Mouse (Mus musculus) liver, embryonic 11.5 days (tissue): ENCODE measurements at regions not wholly inside any gene's neighbourhood (a gene's known extent, or its start where the extent isn't known, plus 50 kb on each side); places are given as distances from the start of the nearest gene placed in this dataset.

Experiments used
- ATAC-seq: fragments of 200-750 bp; cut with Nextera tagmentation; replicated peaks from 2 replicates; pipeline ENCODE4 v1.8.0; 2017; ENCODE audit warnings: moderate number of reproducible peaks, mild to moderate bottlenecking, moderate TSS enrichment, moderate library complexity; ENCODE audit not compliant: low FRiP score
- DNase-seq: peaks from one replicate; pipeline ENCODE4 v3.0.0-alpha.2; 2017; ENCODE audit warnings: low spot score
- H3K27ac ChIP-seq: fragments of 300-500 bp; sonication (generic); 2 replicates; pipeline ENCODE4 v1.5.1; 2014; ENCODE audit warnings: mild to moderate bottlenecking, low read depth, low read length, control low read depth
- H3K27me3 ChIP-seq: fragments of 300-500 bp; sonication (generic); replicated peaks from 2 replicates; pipeline ENCODE4 v1.6.1; 2014; ENCODE audit warnings: low read length, mixed read lengths; ENCODE audit not compliant: control insufficient read depth, insufficient read depth
- H3K36me3 ChIP-seq: fragments of 300-500 bp; sonication (generic); 2 replicates; pipeline ENCODE4 v1.6.1; 2014; ENCODE audit warnings: mild to moderate bottlenecking, low read length, moderate library complexity, mixed read lengths; ENCODE audit not compliant: control insufficient read depth, insufficient read depth
- H3K4me1 ChIP-seq: fragments of 300-500 bp; sonication (generic); replicated peaks from 2 replicates; pipeline ENCODE4 v1.6.1; 2014; ENCODE audit warnings: low read length, mixed read lengths; ENCODE audit not compliant: control insufficient read depth, insufficient read depth
- H3K4me2 ChIP-seq: fragments of 300-500 bp; sonication (generic); 2 replicates; pipeline ENCODE4 v1.6.1; 2014; ENCODE audit warnings: mild to moderate bottlenecking, control low read depth, moderate library complexity
- H3K4me3 ChIP-seq: fragments of 300-500 bp; sonication (generic); 2 replicates; pipeline ENCODE4 v1.5.1; 2014; ENCODE audit warnings: low read depth, low read length, control low read depth
- H3K9ac ChIP-seq: fragments of 300-500 bp; sonication (generic); 2 replicates; pipeline ENCODE4 v1.6.1; 2014; ENCODE audit warnings: low read depth, low read length, control low read depth
- H3K9me3 ChIP-seq: fragments of 300-500 bp; sonication (generic); 2 replicates; pipeline ENCODE4 v1.6.1; 2016; ENCODE audit warnings: low read length, inconsistent platforms, mixed read lengths; ENCODE audit not compliant: control insufficient read depth
- WGBS: fragments of 180-500 bp; shearing (Covaris S2); extraction: QIAGEN DNeasy Blood & Tissue Kit; methylation state at CpG from one replicate; pipeline ENCODE4 v1.1.7; 2014; 5-methylcytosine and 5-hydroxymethylcytosine counted together

GRCm38 (mm10) chr8:8403410-8403809, 257.6 kb downstream of the Efnb2 start:
- DNase-seq (no peak), ATAC-seq (no peak)
- no peaks in the 10 kb centered on the region for H3K9me3 ChIP-seq
- no peaks in the 10 kb centered on the region for H3K36me3 ChIP-seq
- no peaks in the 10 kb centered on the region for H3K27me3 ChIP-seq
- no peak overlapping the region for H3K4me3 ChIP-seq
- no peak overlapping the region for H3K27ac ChIP-seq
- H3K4me1 ChIP-seq, result no peaks in the 10 kb centered on the region
- no peak overlapping the region for H3K9ac ChIP-seq
- H3K4me2 ChIP-seq, result no peak overlapping the region
- WGBS, result 68% methylated on average over 3 of the region's 3 CpGs

- no peak for ATAC-seq
- WGBS, result 70% methylated on average over 5 of the region's 5 CpGs
These were observed 268.7 kb downstream of the Efnb2 start for GRCm38 (mm10) chr8:8392303-8392702.

GRCm38 (mm10) chr8:8391321-8391720, 269.7 kb downstream of the Efnb2 start:
- H3K4me1 ChIP-seq, result no peaks in the 10 kb centered on the region
- 86% methylated on average over 9 of the region's 9 CpGs for WGBS
- no peaks in the 10 kb centered on the region for H3K9me3 ChIP-seq
- H3K36me3 ChIP-seq, result no peaks in the 10 kb centered on the region
- ATAC-seq (no peak), DNase-seq (no peak)
- no peak overlapping the region for H3K9ac ChIP-seq
- no peak overlapping the region for H3K27ac ChIP-seq
- H3K4me3 ChIP-seq, result no peak overlapping the region
- no peaks in the 10 kb centered on the region for H3K27me3 ChIP-seq
- H3K4me2 ChIP-seq, result no peak overlapping the region

More at GRCm38 (mm10) chr8:8392303-8392702, 268.7 kb downstream of the Efnb2 start:
- Histone ChIP-seq H3K4me1 (no peaks in the 10 kb centered on the region), H3K4me2 (no peak overlapping the region), H3K27me3 (no peaks in the 10 kb centered on the region), H3K9ac (no peak overlapping the region), H3K27ac (no peak overlapping the region), H3K4me3 (no peak overlapping the region), H3K36me3 (no peaks in the 10 kb centered on the region), H3K9me3 (no peaks in the 10 kb centered on the region)
- no peak for DNase-seq

GRCm38 (mm10) chr8:8378248-8378647, 282.8 kb downstream of the Efnb2 start:
- H3K4me1 ChIP-seq, result no peaks in the 10 kb centered on the region
- H3K4me2 ChIP-seq, result no peak overlapping the region
- no peak overlapping the region for H3K9ac ChIP-seq
- no peak for DNase-seq
- no peaks in the 10 kb centered on the region for H3K9me3 ChIP-seq
- no peak overlapping the region for H3K27ac ChIP-seq
- H3K36me3 ChIP-seq, result no peaks in the 10 kb centered on the region
- no peaks in the 10 kb centered on the region for H3K27me3 ChIP-seq
- no peak for ATAC-seq
- WGBS, result 61% methylated on average over 4 of the region's 4 CpGs
- H3K4me3 ChIP-seq, result no peak overlapping the region

GRCm38 (mm10) chr8:8376791-8377190, 284.3 kb downstream of the Efnb2 start:
- H3K9me3 ChIP-seq, result no peaks in the 10 kb centered on the region
- no peaks in the 10 kb centered on the region for H3K27me3 ChIP-seq
- no peak overlapping the region for H3K27ac ChIP-seq
- H3K36me3 ChIP-seq, result no peaks in the 10 kb centered on the region
- 74% methylated on average over 3 of the region's 3 CpGs for WGBS
- H3K4me3 ChIP-seq, result no peak overlapping the region
- no peak for ATAC-seq
- no peaks in the 10 kb centered on the region for H3K4me1 ChIP-seq
- no peak overlapping the region for H3K9ac ChIP-seq
- no peak overlapping the region for H3K4me2 ChIP-seq
- DNase-seq, result no peak

GRCm38 (mm10) chr8:8376379-8376778, 284.7 kb downstream of the Efnb2 start:
- H3K27ac ChIP-seq, result no peak overlapping the region
- ATAC-seq, result no peak
- H3K4me3 ChIP-seq, result no peak overlapping the region
- H3K27me3 ChIP-seq, result no peaks in the 10 kb centered on the region
- H3K36me3 ChIP-seq, result no peaks in the 10 kb centered on the region
- H3K9me3 ChIP-seq, result no peaks in the 10 kb centered on the region
- H3K4me2 ChIP-seq, result no peak overlapping the region
- H3K9ac ChIP-seq, result no peak overlapping the region
- 73% methylated on average over 2 of the region's 2 CpGs for WGBS
- H3K4me1 ChIP-seq, result no peaks in the 10 kb centered on the region
- no peak for DNase-seq

- Histone ChIP-seq H3K27ac (no peak overlapping the region), H3K9me3 (no peaks in the 10 kb centered on the region), H3K27me3 (no peaks in the 10 kb centered on the region), H3K4me3 (no peak overlapping the region), H3K36me3 (no peaks in the 10 kb centered on the region), H3K9ac (no peak overlapping the region), H3K4me2 (no peak overlapping the region), H3K4me1 (no peaks in the 10 kb centered on the region)
- DNase-seq (no peak), ATAC-seq (no peak)
- WGBS, result 93% methylated on average over 4 of the region's 4 CpGs
These were observed 293.7 kb downstream of the Efnb2 start for GRCm38 (mm10) chr8:8367282-8367871.

- H3K4me3 ChIP-seq, result no peak overlapping the region
- WGBS, result 73% methylated on average over 7 of the region's 7 CpGs
- no peak overlapping the region for H3K27ac ChIP-seq
- H3K9ac ChIP-seq, result no peak overlapping the region
- H3K4me2 ChIP-seq, result no peak overlapping the region
- no peaks in the 10 kb centered on the region for H3K9me3 ChIP-seq
- no peak for ATAC-seq
- no peaks in the 10 kb centered on the region for H3K36me3 ChIP-seq
- H3K4me1 ChIP-seq, result no peaks in the 10 kb centered on the region
- no peaks in the 10 kb centered on the region for H3K27me3 ChIP-seq
- DNase-seq, result no peak
These were observed 299.0 kb downstream of the Efnb2 start for GRCm38 (mm10) chr8:8361941-8362537.

GRCm38 (mm10) chr8:8360586-8360985, 300.5 kb downstream of the Efnb2 start:
- Histone ChIP-seq H3K9me3 (no peaks in the 10 kb centered on the region), H3K27ac (no peak overlapping the region), H3K36me3 (no peaks in the 10 kb centered on the region), H3K4me2 (no peak overlapping the region), H3K9ac (no peak overlapping the region), H3K27me3 (no peaks in the 10 kb centered on the region), H3K4me3 (no peak overlapping the region), H3K4me1 (no peaks in the 10 kb centered on the region)
- no peak for DNase-seq
- no peak for ATAC-seq
